Mouse (Mus musculus) heart, adult 10 weeks (tissue): ENCODE results near the gene Zbtb24. TPM values are rescaled to one million over a fixed set of nuclear protein-coding genes. Genes with fewer than 3 reads are reported as not detected.

ENCODE experiments used
- polyA plus RNA-seq: library from polyadenylated mRNA; stranded (reverse); fragments of 350-450 nt; fragmentation: Illumina TruSeq; extraction: RNeasy Lipid Tissue Mini Kit (QIAGEN cat#74804); gene quantifications from one replicate; pipeline ENCODE4 v1.2.3, GENCODE M21; 2014; ENCODE audit warnings: low read depth, low replicate concordance

Gene Zbtb24
- polyA plus RNA-seq, result 7.2 TPM

DNA sequence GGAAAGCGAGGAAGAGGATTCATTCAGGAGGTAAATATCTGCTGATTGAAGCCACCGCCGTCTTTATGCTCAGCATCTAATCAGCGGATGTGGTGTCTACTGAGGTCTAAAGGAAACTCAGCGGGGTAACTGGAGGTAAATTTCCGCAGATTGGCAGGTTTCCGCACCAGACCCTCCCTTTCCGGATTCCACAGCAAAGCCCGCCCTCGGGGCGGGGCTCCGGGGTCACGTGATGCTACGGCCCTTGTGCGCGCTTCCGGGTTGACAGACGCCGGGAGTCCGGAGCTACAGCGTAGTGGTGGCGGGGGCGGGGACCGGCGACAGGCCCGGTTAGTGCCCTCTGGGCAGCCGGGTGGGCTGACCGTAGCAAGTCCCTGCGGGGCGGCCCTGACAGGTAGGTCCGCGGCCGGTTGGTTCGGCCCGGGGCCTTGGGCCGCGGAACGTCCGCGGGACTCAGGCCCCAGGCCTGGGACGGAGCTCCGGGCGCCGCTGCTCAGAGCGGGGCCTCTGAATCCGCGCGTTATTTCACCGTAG is at the start of gene Zbtb24:
Zbtb24 (plus strand) TSS at position 247 of the 534 bp plus-strand sequence.

GRCm38 (mm10) chr10:41476171-41477017 is 26.2 kb downstream of the Zbtb24 start, which contains the start of gene Mical1:
Gene Mical1, plus strand, starts transcription at chr10:41476314.

DNA sequence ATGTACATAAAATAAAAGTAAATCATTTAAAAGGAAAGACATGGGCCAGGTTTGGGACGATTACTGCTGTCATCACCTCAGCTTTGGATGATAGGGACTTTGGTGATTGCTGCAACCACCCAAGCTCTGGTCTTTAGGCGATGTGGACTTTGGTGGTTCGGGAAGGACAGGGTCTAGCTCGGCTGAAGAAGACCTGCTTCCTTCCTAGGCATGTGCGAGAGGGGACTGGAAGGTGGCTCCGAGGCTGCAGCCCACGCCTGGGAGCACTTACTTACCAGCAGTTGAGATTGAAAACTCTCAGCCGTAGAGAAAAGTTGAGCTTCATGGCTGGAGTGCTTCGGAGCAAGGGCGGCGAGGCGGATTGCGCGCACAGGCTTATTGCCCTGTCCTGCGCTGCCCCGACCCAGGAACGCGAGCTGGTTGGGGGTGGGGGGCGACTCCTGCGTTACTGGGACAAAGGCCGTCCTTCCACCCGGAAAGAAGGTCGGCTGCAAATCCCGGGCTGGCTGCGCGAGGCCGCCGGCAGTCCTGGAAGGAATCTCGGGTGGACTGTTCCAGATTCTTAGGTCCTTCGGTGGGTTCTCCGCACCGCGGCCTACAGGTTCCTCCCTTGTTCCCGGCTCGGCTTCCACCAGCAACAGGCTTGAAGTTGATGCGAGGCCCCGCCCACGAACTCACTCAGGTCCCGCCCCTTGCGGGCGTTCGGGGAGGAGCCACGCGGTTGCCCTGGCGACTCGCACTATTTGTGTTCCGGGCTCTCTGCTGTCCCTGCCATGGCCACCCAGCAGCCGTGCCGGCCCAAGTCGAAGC is 39.7 kb downstream of the Zbtb24 start, which contains the start of the genes Smpd2 and Ppil6:
Smpd2 (minus strand) TSS at position 662 of the 810 bp plus-strand sequence.
Ppil6 (plus strand) TSS at position 732 of the 810 bp plus-strand sequence.

Other genes with a start within 250 kb of the Zbtb24 start
- gene Fig4, start 147.1 kb upstream of the Zbtb24 start, polyA plus RNA-seq, result 32.6 TPM
- gene Ak9, start 146.4 kb upstream of the Zbtb24 start, polyA plus RNA-seq, result not detected
- gene Mical1, start 25.9 kb downstream of the Zbtb24 start, polyA plus RNA-seq, result 17.7 TPM
- gene Smpd2, start 40.0 kb downstream of the Zbtb24 start, polyA plus RNA-seq, result 38.8 TPM
- 1.8 TPM for gene Ppil6, start 40.1 kb downstream of the Zbtb24 start, polyA plus RNA-seq
- 124 TPM for gene Cd164, start 69.0 kb downstream of the Zbtb24 start, polyA plus RNA-seq